ENCODE assay signal across 17 mouse cellular contexts in genomic region chr17:11656397-11656796, GRCm38 (mm10).
"Had no signal": no experiment of that assay in that cellular context is flagged by ENCODE, and none has a peak within 500 bp of the region (broad histone marks: within the 10 kb centered on the region; RNA-seq: fewer than 3 reads in every experiment).

No protein-coding gene starts in this region.

- H3K4me1 ChIP-seq: liver, embryonic 13.5 days; midbrain, embryonic 12.5 days; midbrain, embryonic 15.5 days; neural tube, embryonic 12.5 days; neural tube, embryonic 15.5 days had no signal

- H3K36me3 ChIP-seq: liver, embryonic 13.5 days; midbrain, embryonic 12.5 days; midbrain, embryonic 15.5 days; neural tube, embryonic 12.5 days; neural tube, embryonic 15.5 days had no signal

- H3K4me2 ChIP-seq: liver, embryonic 13.5 days; midbrain, embryonic 12.5 days; midbrain, embryonic 15.5 days; neural tube, embryonic 12.5 days; neural tube, embryonic 15.5 days had no signal

- H3K9me3 ChIP-seq: liver, embryonic 13.5 days; midbrain, embryonic 12.5 days; midbrain, embryonic 15.5 days; neural tube, embryonic 12.5 days; neural tube, embryonic 15.5 days had no signal

- H3K27me3 ChIP-seq: liver, embryonic 13.5 days; midbrain, embryonic 15.5 days; neural tube, embryonic 12.5 days; neural tube, embryonic 15.5 days had no signal

- DNase-seq: kidney, adult 18-20 months; kidney, adult 9 months; kidney, postnatal 25 days; layer of hippocampus, adult 9-11 months; liver, embryonic 13.5 days; right cerebral cortex, adult 18-20 months; right cerebral cortex, postnatal 14 days; right cerebral cortex, postnatal 4 days; thymus, postnatal 36 days had no signal

- H3K4me3 ChIP-seq: layer of hippocampus, adult 2 months; liver, embryonic 13.5 days; midbrain, embryonic 12.5 days; midbrain, embryonic 15.5 days; neural tube, embryonic 12.5 days; neural tube, embryonic 15.5 days had no signal

- H3K27ac ChIP-seq: kidney, postnatal 0 days; layer of hippocampus, adult 2 months; liver, embryonic 13.5 days; macrophage; midbrain, embryonic 12.5 days; midbrain, embryonic 15.5 days; neural tube, embryonic 12.5 days; neural tube, embryonic 15.5 days had no signal

- H3K9ac ChIP-seq: liver, embryonic 13.5 days; midbrain, embryonic 12.5 days; midbrain, embryonic 15.5 days; neural tube, embryonic 12.5 days; neural tube, embryonic 15.5 days had no signal

- ATAC-seq: intestine, embryonic 16.5 days; midbrain, embryonic 15.5 days had no signal
